Mouse (Mus musculus) neutrophil, adult 83 days (primary cell): ENCODE measurements around the gene Slc37a3. TPM values are rescaled to one million over a fixed set of nuclear protein-coding genes. Genes with fewer than 3 reads are reported as not detected.

Source experiments
- total RNA-seq, 2 experiments: library from RNA; stranded (reverse); gene quantifications; one replicate each; pipeline ENCODE4 v1.2.4; 2023

Slc37a3 gene
- total RNA-seq: 10 to 100 TPM; 34.1 to 64.7 TPM

DNA sequence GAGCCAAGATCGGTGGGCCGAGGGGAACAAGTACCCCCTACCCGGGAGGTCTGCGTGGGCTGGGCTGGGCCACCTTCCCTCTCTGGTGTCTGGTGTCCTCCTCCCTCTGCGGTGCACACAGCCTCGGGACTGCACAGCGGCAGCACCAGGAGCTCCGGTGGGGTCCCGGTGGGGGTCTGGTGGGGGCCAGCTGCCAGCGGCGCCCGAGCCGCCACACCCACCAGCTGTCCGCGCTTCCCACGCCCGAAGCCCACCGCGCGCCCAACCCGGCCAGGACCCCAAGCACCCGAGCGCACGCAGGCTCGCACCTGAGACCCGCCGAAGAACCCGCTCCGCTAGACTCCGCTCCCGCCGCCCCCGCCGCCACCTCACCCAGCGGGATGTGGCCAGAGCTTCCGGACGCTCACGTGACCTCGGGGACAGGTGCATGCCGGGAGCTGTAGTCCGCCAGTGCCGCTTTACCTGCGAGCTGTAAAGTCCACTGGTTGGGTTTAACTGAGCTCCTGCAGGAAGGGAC, at the start of gene Slc37a3:
Gene Slc37a3 (minus strand): TSS at position 365 of the 517 bp plus-strand sequence.

DNA sequence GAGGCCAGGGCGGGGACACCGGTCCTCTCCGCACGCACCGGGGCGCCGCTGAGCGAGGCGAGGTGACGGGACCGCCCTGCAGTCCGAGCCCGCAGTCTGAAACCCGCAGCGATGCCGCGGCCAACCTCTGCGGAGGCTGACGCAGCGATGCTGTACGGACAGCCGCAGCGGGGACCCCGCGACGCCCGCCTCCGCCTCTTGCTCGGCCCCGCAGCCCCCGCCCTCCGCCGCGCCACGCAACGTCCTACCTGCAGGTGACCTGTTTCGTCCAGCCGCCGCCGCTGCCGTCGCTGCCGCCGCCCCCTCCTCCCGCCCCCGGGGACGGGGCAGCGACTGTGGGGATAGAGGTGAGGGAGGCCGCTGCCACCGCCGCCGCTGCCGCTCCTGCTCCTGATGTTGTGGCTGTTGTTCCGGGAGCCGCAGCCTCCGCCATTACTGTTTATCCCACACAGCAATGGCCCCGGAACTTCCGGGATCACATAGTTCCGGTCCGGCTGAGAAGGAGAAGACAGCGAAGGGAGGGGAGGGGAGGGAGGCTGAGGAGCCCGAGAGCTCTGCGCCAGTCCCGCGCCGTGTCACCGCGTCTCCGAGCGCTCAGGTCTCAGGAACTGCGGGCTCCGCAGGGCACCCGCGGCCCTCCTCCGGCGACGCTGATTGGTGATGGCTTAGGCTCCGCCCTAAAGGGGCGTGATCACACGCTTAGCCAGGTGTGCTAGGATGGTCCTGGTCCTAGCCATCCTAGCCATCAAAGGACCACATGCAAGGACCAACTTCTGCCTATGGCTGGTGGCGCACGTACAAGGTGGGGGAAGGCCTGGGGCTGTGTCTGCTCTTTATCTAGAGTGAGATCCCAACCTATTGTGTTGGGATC, 42.6 kb upstream of the Slc37a3 start, which contains the start of gene Mkrn1:
Gene Mkrn1 (minus strand): TSS at position 612 of the 871 bp plus-strand sequence.

DNA sequence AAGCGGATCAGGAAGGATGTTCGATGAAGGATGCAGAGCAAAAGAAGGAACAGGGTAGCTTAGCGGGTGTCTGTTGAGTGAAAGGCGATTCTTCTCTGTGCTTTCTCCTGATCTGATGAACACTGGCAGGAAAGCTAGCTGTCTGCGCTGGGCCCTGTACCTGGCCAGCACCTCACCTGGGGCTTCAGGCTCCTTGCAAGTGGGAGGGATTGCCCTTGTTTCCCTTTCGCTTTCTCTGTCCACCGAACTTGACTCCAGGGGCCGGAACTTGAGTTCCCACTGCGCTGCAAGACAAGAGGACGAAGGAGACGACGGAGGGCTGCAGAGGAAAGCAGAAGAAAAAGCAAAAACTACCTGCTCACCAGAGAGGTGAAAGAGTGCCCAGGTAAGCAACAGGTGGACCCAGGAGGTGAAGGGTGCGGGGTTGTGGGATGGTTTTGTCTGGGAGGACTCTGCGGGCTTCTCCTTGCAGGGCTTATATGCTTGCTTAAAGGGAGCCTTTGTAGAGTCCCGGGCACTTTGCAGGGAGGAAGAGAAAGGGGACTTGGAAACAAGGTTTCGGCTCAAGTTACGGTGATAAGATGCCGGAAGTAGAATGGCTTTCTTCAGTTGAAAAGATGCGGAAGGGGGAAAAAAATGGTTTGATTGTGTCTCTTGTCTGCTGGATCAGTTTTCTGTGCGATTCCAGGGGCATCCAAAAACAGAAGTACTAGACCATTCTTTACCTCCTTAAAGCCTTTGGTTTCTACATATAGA, 3.8 kb upstream of the Slc37a3 start, which contains the start of gene Rab19:
Gene Rab19 (plus strand): TSS at position 51 of the 756 bp plus-strand sequence.

Other genes with a start within 250 kb of the Slc37a3 start
- 100 to 1,000 TPM; 105 to 129 TPM for gene Kdm7a, start 170.9 kb downstream of the Slc37a3 start, total RNA-seq
- gene Rab19, start 3.5 kb upstream of the Slc37a3 start, total RNA-seq: 1 to 10 TPM; 2.1 to 2.8 TPM
- 100 to 1,000 TPM; 131 to 139 TPM for gene Mkrn1, start 42.8 kb upstream of the Slc37a3 start, total RNA-seq
- gene Dennd2a, start 180.2 kb upstream of the Slc37a3 start, total RNA-seq: 1 to 10 TPM; 5.9 to 6.9 TPM
- gene Adck2, start 196.2 kb upstream of the Slc37a3 start, total RNA-seq: 10 to 100 TPM; 19.0 to 22.1 TPM
- gene Gm42420, start 208.1 kb upstream of the Slc37a3 start, total RNA-seq: not detected
- 10 to 100 TPM; 33.4 to 35.4 TPM for gene Ndufb2, start 214.9 kb upstream of the Slc37a3 start, total RNA-seq